Mouse (Mus musculus): ENCODE data around the gene Gmeb2. TPM values are rescaled to one million over a fixed set of nuclear protein-coding genes. Genes with fewer than 3 reads are reported as not detected.

Gene Gmeb2
- polyA plus RNA-seq, 1 experiment from 2014 or later = 19.7 TPM

DNA sequence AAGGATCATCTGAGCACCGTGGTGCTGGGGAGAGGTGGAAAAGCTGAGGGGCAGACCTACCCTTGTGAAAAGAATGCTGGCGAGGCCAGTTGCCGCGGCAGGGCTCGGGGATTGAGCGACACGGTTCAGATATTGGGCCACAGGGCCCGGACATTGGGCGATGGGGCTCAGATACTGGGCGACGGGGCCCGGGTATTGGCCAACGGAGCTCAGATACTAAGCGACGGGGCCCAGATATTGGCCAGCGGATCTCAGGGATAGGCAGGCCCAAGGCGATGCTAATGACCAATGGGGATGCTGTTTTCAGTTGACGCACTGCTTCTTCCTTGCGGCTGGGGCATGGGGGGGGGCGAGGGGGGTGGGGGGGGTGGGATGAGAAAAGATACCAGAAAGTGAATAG is 56.7 kb downstream of the Gmeb2 start:
- Histone ChIP-seq H3K4me3 (ENCODE audit: low read depth, low read length) (no peak overlapping the region), H3K27ac (replicated peaks; ENCODE audit: low read depth, low read length) (no peak overlapping the region), H3K27me3 (ENCODE audit: control insufficient read depth, insufficient read depth, low read length) (no peaks in the 10 kb centered on the region; the same call in 1 of the 2 replicates), H3K4me1 (ENCODE audit: control insufficient read depth, insufficient read depth, low read length) (peaks cover 5% of the 10 kb centered on the region; the same call in 1 of the 2 replicates), H3K9me3 (ENCODE audit: control insufficient read depth, low read length) (no peaks in the 10 kb centered on the region), H3K9ac (ENCODE audit: low read length) (no peak overlapping the region), H3K4me2 (ENCODE audit: low read depth, severe bottlenecking) (no peak overlapping the region), H3K36me3 (ENCODE audit: control insufficient read depth, insufficient read depth, low read length) (no peaks in the 10 kb centered on the region)
- no peak for DNase-seq (ENCODE audit: low spot score)
- 80% methylated on average over 20 of the region's 20 CpGs for WGBS
- ATAC-seq (ENCODE audit: insufficient number of reproducible peaks, low FRiP score, low TSS enrichment, low read depth) = no peak

DNA sequence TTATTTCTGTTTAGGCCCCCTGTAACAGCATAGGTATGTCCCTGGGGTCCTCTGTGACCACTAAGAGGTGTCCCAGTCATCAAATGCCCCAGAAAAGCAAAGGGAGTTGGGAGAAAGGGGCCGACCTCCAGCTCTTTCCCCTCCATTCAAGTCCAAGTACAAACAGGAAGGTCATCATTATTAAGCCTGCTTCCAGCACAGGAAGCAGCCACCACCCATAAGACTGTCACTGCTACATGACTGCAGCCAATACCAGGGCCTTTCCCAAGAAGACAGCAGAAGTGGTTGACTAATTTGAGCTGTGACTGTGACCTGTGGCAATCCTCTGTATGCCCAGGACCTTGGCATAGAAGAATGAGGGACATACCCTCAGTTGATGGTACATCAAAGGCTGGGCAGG is 59.5 kb downstream of the Gmeb2 start:
- Histone ChIP-seq H3K27ac (replicated peaks; ENCODE audit: low read depth, low read length) (0 out of 2 replicates have a peak overlapping the region, but pooled peaks have one; percentile 2), H3K4me3 (ENCODE audit: low read depth, low read length) (no peak overlapping the region), H3K9ac (ENCODE audit: low read length) (no peak overlapping the region), H3K4me1 (ENCODE audit: control insufficient read depth, insufficient read depth, low read length) (peaks cover 5% of the 10 kb centered on the region; the same call in 1 of the 2 replicates), H3K4me2 (ENCODE audit: low read depth, severe bottlenecking) (no peak overlapping the region), H3K27me3 (ENCODE audit: control insufficient read depth, insufficient read depth, low read length) (no peaks in the 10 kb centered on the region; the same call in 1 of the 2 replicates), H3K36me3 (ENCODE audit: control insufficient read depth, insufficient read depth, low read length) (no peaks in the 10 kb centered on the region), H3K9me3 (ENCODE audit: control insufficient read depth, low read length) (no peaks in the 10 kb centered on the region)
- 80% methylated on average over 1 of the region's 1 CpGs for WGBS
- ATAC-seq (ENCODE audit: insufficient number of reproducible peaks, low FRiP score, low TSS enrichment, low read depth) (no peak), DNase-seq (ENCODE audit: low spot score) (no peak)

- Histone ChIP-seq H3K4me1 (ENCODE audit: control insufficient read depth, insufficient read depth, low read length) (peaks cover 5% of the 10 kb centered on the region; the same call in 1 of the 2 replicates), H3K4me3 (ENCODE audit: low read depth, low read length) (no peak overlapping the region), H3K9me3 (ENCODE audit: control insufficient read depth, low read length) (no peaks in the 10 kb centered on the region), H3K27me3 (ENCODE audit: control insufficient read depth, insufficient read depth, low read length) (no peaks in the 10 kb centered on the region; the same call in 1 of the 2 replicates), H3K27ac (replicated peaks; ENCODE audit: low read depth, low read length) (no peak overlapping the region), H3K36me3 (ENCODE audit: control insufficient read depth, insufficient read depth, low read length) (no peaks in the 10 kb centered on the region), H3K4me2 (ENCODE audit: low read depth, severe bottlenecking) (no peak overlapping the region), H3K9ac (ENCODE audit: low read length) (no peak overlapping the region)
- ATAC-seq (ENCODE audit: insufficient number of reproducible peaks, low FRiP score, low TSS enrichment, low read depth) = no peak
- DNase-seq (ENCODE audit: low spot score) = no peak
- WGBS = 83% methylated on average over 3 of the region's 3 CpGs
Observed at GRCm38 (mm10) chr2:181227122-181227521, 60.7 kb downstream of the Gmeb2 start.

DNA sequence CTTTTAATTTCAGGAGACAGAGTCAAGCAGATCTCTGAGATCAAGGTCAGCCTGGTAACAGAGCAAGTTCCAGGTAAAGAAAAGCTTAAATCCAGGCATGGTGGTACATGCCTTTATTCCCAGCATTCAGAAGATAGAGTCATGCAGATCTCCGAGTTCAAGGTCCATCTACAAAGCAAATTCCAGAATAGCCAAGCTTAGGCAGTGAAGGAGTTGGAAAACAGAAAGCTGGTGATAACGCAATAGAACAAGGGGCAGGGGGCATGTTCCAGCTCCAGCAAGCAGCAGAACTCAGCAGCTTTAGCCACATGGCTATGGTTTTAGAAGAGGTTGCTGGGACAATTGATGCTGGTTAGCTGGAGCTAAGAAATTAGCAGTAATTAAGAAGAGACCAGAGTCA is 62.8 kb downstream of the Gmeb2 start:
- no peaks in the 10 kb centered on the region for H3K27me3 ChIP-seq (ENCODE audit: control insufficient read depth, insufficient read depth, low read length)
- no peak overlapping the region for H3K4me2 ChIP-seq (ENCODE audit: low read depth, severe bottlenecking)
- no peak overlapping the region for H3K4me3 ChIP-seq (ENCODE audit: low read depth, low read length)
- DNase-seq (ENCODE audit: low spot score) (no peak), ATAC-seq (ENCODE audit: insufficient number of reproducible peaks, low FRiP score, low TSS enrichment, low read depth) (no peak)
- H3K4me1 ChIP-seq (ENCODE audit: control insufficient read depth, insufficient read depth, low read length) = peaks cover 10% of the 10 kb centered on the region; the same call in 1 of the 2 replicates
- WGBS = 87% methylated on average over 2 of the region's 2 CpGs
- no peaks in the 10 kb centered on the region for H3K36me3 ChIP-seq (ENCODE audit: control insufficient read depth, insufficient read depth, low read length)
- no peaks in the 10 kb centered on the region for H3K9me3 ChIP-seq (ENCODE audit: control insufficient read depth, low read length)
- no peak overlapping the region for H3K9ac ChIP-seq (ENCODE audit: low read length)
- no peak overlapping the region for H3K27ac ChIP-seq (replicated peaks; ENCODE audit: low read depth, low read length)

- H3K4me1 ChIP-seq (ENCODE audit: control insufficient read depth, insufficient read depth, low read length) = peaks cover 15% of the 10 kb centered on the region; the same call in 1 of the 2 replicates
- peak overlapping the region; percentile 80; the same call in 1 of the 2 replicates for H3K27ac ChIP-seq (replicated peaks; ENCODE audit: low read depth, low read length)
- H3K27me3 ChIP-seq (ENCODE audit: control insufficient read depth, insufficient read depth, low read length) = no peaks in the 10 kb centered on the region
- H3K9me3 ChIP-seq (ENCODE audit: control insufficient read depth, low read length) = no peaks in the 10 kb centered on the region
- DNase-seq (ENCODE audit: low spot score) = no peak
- H3K36me3 ChIP-seq (ENCODE audit: control insufficient read depth, insufficient read depth, low read length) = no peaks in the 10 kb centered on the region
- WGBS = 31% methylated on average over 2 of the region's 2 CpGs
- peak overlapping the region; percentile 22 for H3K4me3 ChIP-seq (ENCODE audit: low read depth, low read length)
- H3K4me2 ChIP-seq (ENCODE audit: low read depth, severe bottlenecking) = peak overlapping the region; percentile 45
- no peak overlapping the region for H3K9ac ChIP-seq (ENCODE audit: low read length)
- no peak for ATAC-seq (ENCODE audit: insufficient number of reproducible peaks, low FRiP score, low TSS enrichment, low read depth)
Observed at GRCm38 (mm10) chr2:181220361-181220760, 67.5 kb downstream of the Gmeb2 start.

DNA sequence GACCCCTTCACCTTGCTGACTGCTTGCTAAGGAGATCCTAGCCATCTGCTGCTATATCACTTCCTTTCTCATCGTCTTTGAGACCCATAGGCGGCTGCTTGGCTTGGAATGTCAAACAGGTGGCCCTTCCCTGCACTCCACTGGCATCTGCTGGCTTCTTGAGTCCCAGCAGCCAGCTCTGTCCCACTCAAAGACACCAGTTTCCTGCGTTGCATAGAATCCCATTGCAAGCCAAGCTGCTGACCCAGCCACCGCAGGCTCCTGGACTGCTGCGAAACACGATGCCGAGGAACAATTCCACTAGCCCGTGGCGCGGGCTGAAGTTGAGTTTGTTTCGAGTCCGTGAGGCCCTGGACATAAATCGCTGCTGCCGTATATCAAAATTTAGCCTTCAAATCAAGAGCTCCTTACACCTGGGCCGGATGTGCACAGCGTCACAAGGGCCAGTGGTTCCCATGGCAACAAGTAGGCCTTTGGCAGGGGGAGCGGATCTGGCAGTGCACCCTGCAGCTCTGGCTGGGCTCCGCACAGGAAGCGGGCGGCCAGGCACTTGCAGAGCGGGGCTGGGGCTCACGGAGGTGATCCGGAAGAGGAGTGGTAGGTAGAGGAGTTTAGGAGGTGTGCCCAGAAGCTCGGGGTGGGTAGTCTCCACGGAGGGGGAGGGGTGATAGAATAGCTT is 68.2 kb downstream of the Gmeb2 start, which contains the start of gene Fndc11:
Fndc11 (plus strand) TSS at position 476 of the 679 bp plus-strand sequence.
- Histone ChIP-seq H3K4me3 (ENCODE audit: low read depth, low read length) (peak within 1 kb of the TSS; percentile 22), H3K9me3 (ENCODE audit: control insufficient read depth, low read length) (no peaks in the 10 kb centered on the region), H3K9ac (ENCODE audit: low read length) (peak within 1 kb of the TSS; percentile 31; the same call in 1 of the 2 replicates), H3K27ac (replicated peaks; ENCODE audit: low read depth, low read length) (peak within 1 kb of the TSS; percentile 80), H3K4me1 (ENCODE audit: control insufficient read depth, insufficient read depth, low read length) (peaks cover 15% of the 10 kb centered on the region; the same call in 1 of the 2 replicates), H3K27me3 (ENCODE audit: control insufficient read depth, insufficient read depth, low read length) (no peaks in the 10 kb centered on the region), H3K4me2 (ENCODE audit: low read depth, severe bottlenecking) (peak within 1 kb of the TSS; percentile 45), H3K36me3 (ENCODE audit: control insufficient read depth, insufficient read depth, low read length) (no peaks in the 10 kb centered on the region)
- DNase-seq (ENCODE audit: low spot score) (peak; percentile 90), ATAC-seq (ENCODE audit: insufficient number of reproducible peaks, low FRiP score, low TSS enrichment, low read depth) (peak; percentile 94)
- 2% methylated on average over 25 of the region's 25 CpGs for WGBS

GRCm38 (mm10) chr2:181218881-181219485 is 68.9 kb downstream of the Gmeb2 start:
- Histone ChIP-seq H3K4me1 (ENCODE audit: control insufficient read depth, insufficient read depth, low read length) (peaks cover 15% of the 10 kb centered on the region; the same call in 1 of the 2 replicates), H3K4me3 (ENCODE audit: low read depth, low read length) (no peak overlapping the region; the same call in 1 of the 2 replicates), H3K9me3 (ENCODE audit: control insufficient read depth, low read length) (no peaks in the 10 kb centered on the region), H3K27me3 (ENCODE audit: control insufficient read depth, insufficient read depth, low read length) (peaks cover 2% of the 10 kb centered on the region), H3K27ac (replicated peaks; ENCODE audit: low read depth, low read length) (peak overlapping the region; percentile 80), H3K9ac (ENCODE audit: low read length) (peak overlapping the region; percentile 12; the same call in 1 of the 2 replicates), H3K4me2 (ENCODE audit: low read depth, severe bottlenecking) (peak overlapping the region; percentile 45), H3K36me3 (ENCODE audit: control insufficient read depth, insufficient read depth, low read length) (no peaks in the 10 kb centered on the region)
- DNase-seq (ENCODE audit: low spot score) (no peak), ATAC-seq (ENCODE audit: insufficient number of reproducible peaks, low FRiP score, low TSS enrichment, low read depth) (no peak)
- 47% methylated on average over 5 of the region's 5 CpGs for WGBS

DNA sequence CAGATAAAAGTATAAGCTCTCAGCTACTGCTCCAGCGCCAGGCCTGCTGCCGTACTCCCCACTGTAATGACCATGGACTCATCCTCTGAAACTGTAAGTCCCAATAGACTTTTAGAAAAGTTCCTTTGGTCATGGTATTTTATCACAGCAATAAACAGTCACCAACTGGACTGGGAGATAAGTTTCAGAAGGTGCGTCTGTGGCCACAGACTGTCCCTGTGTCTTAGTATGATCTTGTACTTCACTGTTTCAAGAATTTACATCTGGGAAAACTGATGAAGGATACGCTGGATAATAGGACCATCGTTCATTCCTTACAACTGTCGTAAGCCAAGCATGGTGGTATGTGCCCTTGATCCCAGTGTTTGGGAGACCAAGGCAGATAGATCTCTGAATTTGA is 71.8 kb downstream of the Gmeb2 start:
- DNase-seq (ENCODE audit: low spot score) = no peak
- peaks cover 23% of the 10 kb centered on the region for H3K4me1 ChIP-seq (ENCODE audit: control insufficient read depth, insufficient read depth, low read length)

More for the DNA sequence above, 71.8 kb downstream of the Gmeb2 start:
- Histone ChIP-seq H3K9ac (ENCODE audit: low read length) (no peak overlapping the region), H3K36me3 (ENCODE audit: control insufficient read depth, insufficient read depth, low read length) (no peaks in the 10 kb centered on the region), H3K27ac (replicated peaks; ENCODE audit: low read depth, low read length) (no peak overlapping the region), H3K9me3 (ENCODE audit: control insufficient read depth, low read length) (no peaks in the 10 kb centered on the region), H3K4me2 (ENCODE audit: low read depth, severe bottlenecking) (no peak overlapping the region), H3K27me3 (ENCODE audit: control insufficient read depth, insufficient read depth, low read length) (peaks cover 25% of the 10 kb centered on the region), H3K4me3 (ENCODE audit: low read depth, low read length) (no peak overlapping the region)
- WGBS = 89% methylated on average over 6 of the region's 6 CpGs
- ATAC-seq (ENCODE audit: insufficient number of reproducible peaks, low FRiP score, low TSS enrichment, low read depth) = no peak
